Mouse (Mus musculus) liver, embryonic 14.5 days (tissue): Measurements from ENCODE around the gene Dlk1. TPM values are rescaled to one million over a fixed set of nuclear protein-coding genes. Genes with fewer than 3 reads are reported as not detected.
"Not testable (repeated sequence)": the region's sequence is repeated elsewhere in the genome, so short reads cannot be mapped to it uniquely, and the experiment has no call there.

Experiments
- ATAC-seq: fragments of 200-750 bp; cut with Nextera tagmentation; 2 replicates; pipeline ENCODE4 v1.8.0; 2017; ENCODE audit warnings: moderate number of reproducible peaks, mild to moderate bottlenecking, moderate library complexity; ENCODE audit not compliant: insufficient read depth
- DNase-seq, 3 experiments: peaks; one replicate each; pipeline ENCODE4 v3.0.0-alpha.2; 2012 to 2013; ENCODE audit warnings: low read depth in 3 of 3, low spot score in 3 of 3
- H3K27ac ChIP-seq: fragments of 300-500 bp; sonication (generic); 2 replicates; pipeline ENCODE4 v1.5.1; 2014; ENCODE audit warnings: moderate library complexity, mild to moderate bottlenecking, control low read depth, inconsistent platforms
- H3K27me3 ChIP-seq: fragments of 300-500 bp; sonication (generic); 2 replicates; pipeline ENCODE4 v1.6.1; 2014; ENCODE audit warnings: mild to moderate bottlenecking, low read length, moderate library complexity; ENCODE audit not compliant: control insufficient read depth, insufficient read depth
- H3K36me3 ChIP-seq: fragments of 300-500 bp; sonication (generic); replicated peaks from 2 replicates; pipeline ENCODE4 v1.6.1; 2014; ENCODE audit warnings: low read depth; ENCODE audit not compliant: control insufficient read depth, insufficient read depth
- H3K4me1 ChIP-seq, 2 experiments: fragments of 200-500 bp in 1 of 2; fragments of 300-500 bp in 1 of 2; sonication (generic) in 1 of 2; replicated peaks; 2 replicates each; pipeline ENCODE4 v1.6.1; 2012 to 2014; ENCODE audit warnings: antibody characterized with exemption in 1 of 2, inconsistent platforms in 1 of 2, low read length in 1 of 2; ENCODE audit not compliant: control insufficient read depth in 2 of 2, insufficient read depth in 2 of 2
- H3K4me2 ChIP-seq: fragments of 300-500 bp; sonication (generic); 2 replicates; pipeline ENCODE4 v1.6.1; 2014; ENCODE audit warnings: low read depth, mild to moderate bottlenecking, control low read depth, moderate library complexity
- H3K4me3 ChIP-seq, 2 experiments: fragments of 200-500 bp in 1 of 2; fragments of 300-500 bp in 1 of 2; sonication (generic) in 1 of 2; 2 replicates each; pipeline ENCODE4 v1.5.1; 2012 to 2014; ENCODE audit warnings: low read depth in 2 of 2, low read length in 2 of 2, mild to moderate bottlenecking in 2 of 2, control low read depth in 1 of 2, inconsistent platforms in 1 of 2, moderate library complexity in 1 of 2; ENCODE audit not compliant: insufficient read depth in 1 of 2
- H3K9ac ChIP-seq: fragments of 300-500 bp; sonication (generic); replicated peaks from 2 replicates; pipeline ENCODE4 v1.6.1; 2014; ENCODE audit warnings: mild to moderate bottlenecking, control low read depth, moderate library complexity
- H3K9me3 ChIP-seq: fragments of 300-500 bp; sonication (generic); 2 replicates; pipeline ENCODE4 v1.6.1; 2016; ENCODE audit warnings: low read length, mixed read lengths; ENCODE audit not compliant: control insufficient read depth
- CTCF ChIP-seq: IDR thresholded peaks from 2 replicates; pipeline ENCODE4 v1.5.1; 2016; ENCODE audit warnings: antibody characterized with exemption, low read depth, control low read depth
- EP300 ChIP-seq: IDR thresholded peaks from 2 replicates; pipeline ENCODE4 v1.6.1; 2016; ENCODE audit warnings: antibody characterized with exemption, low read depth
- WGBS: fragments of 180-500 bp; shearing (Covaris S2); extraction: QIAGEN DNeasy Blood & Tissue Kit; methylation state at CpG from one replicate; pipeline ENCODE4 v1.1.7; 2014; ENCODE audit not compliant: insufficient replicate concordance; 5-methylcytosine and 5-hydroxymethylcytosine counted together
- polyA plus RNA-seq, 2 experiments: library from polyadenylated mRNA; depleted of rRNA in 1 of 2; stranded (reverse) in 1 of 2; unstranded in 1 of 2; fragments of >200 nt; fragmentation: Nextera tagmentation in 1 of 2; extraction: Ambion mirVana in 1 of 2; gene quantifications; 2 replicates each; pipeline versions ENCODE4 v1.2.1 to v1.2.3; 2012 to 2014

Dlk1 gene
- polyA plus RNA-seq, 2 experiments = 327 to 1,200 TPM

- Histone ChIP-seq H3K4me2 (no peak overlapping the region), H3K27ac (no peak overlapping the region), H3K9me3 (no peaks in the 10 kb centered on the region), H3K9ac (no peak overlapping the region), H3K27me3 (no peaks in the 10 kb centered on the region), H3K4me3 (no peak overlapping the region), H3K4me1 (peaks cover 0 to 4% of the 10 kb centered on the region in 2 experiments; a peak in 2 of 4 replicates), H3K36me3 (no peaks in the 10 kb centered on the region)
- DNase-seq = no peak
- no peak for ATAC-seq
- 62% methylated on average over 9 of the region's 9 CpGs for WGBS
- TF ChIP-seq EP300 (no peak), CTCF (no peak)
Measured at GRCm38 (mm10) chr12:109474187-109474606, 21.6 kb downstream of the Dlk1 start.

- TF ChIP-seq CTCF (no peak), EP300 (no peak)
- no peak overlapping the region for H3K4me2 ChIP-seq
- H3K4me1 ChIP-seq = peaks cover 0 to 4% of the 10 kb centered on the region in 2 experiments; a peak in 2 of 4 replicates
- ATAC-seq (no peak), DNase-seq (no peak)
- no peak overlapping the region for H3K27ac ChIP-seq
- H3K4me3 ChIP-seq = no peak overlapping the region
- WGBS = 57% methylated on average over 4 of the region's 4 CpGs
- H3K9me3 ChIP-seq = no peaks in the 10 kb centered on the region
- H3K36me3 ChIP-seq = no peaks in the 10 kb centered on the region
- no peak overlapping the region for H3K9ac ChIP-seq
- H3K27me3 ChIP-seq = no peaks in the 10 kb centered on the region
Measured at GRCm38 (mm10) chr12:109475501-109475900, 22.9 kb downstream of the Dlk1 start.

- not testable (repeated sequence) for ATAC-seq, H3K4me1 ChIP-seq, H3K9me3 ChIP-seq, H3K4me3 ChIP-seq, H3K27ac ChIP-seq, H3K36me3 ChIP-seq, H3K27me3 ChIP-seq, H3K9ac ChIP-seq, DNase-seq, H3K4me2 ChIP-seq
- 30% methylated on average over 1 of the region's 1 CpGs for WGBS
Measured at GRCm38 (mm10) chr12:109486525-109486924, 33.9 kb downstream of the Dlk1 start.

- DNase-seq (no peak), ATAC-seq (no peak)
- H3K27me3 ChIP-seq = no peaks in the 10 kb centered on the region
- no peak overlapping the region for H3K4me3 ChIP-seq
- WGBS = 58% methylated on average over 3 of the region's 3 CpGs
- H3K9me3 ChIP-seq = no peaks in the 10 kb centered on the region
- peaks cover 0 to 6% of the 10 kb centered on the region in 2 experiments; a peak in 2 of 4 replicates for H3K4me1 ChIP-seq
- H3K36me3 ChIP-seq = no peaks in the 10 kb centered on the region
- H3K27ac ChIP-seq = no peak overlapping the region
- no peak for TF ChIP-seq EP300
- TF ChIP-seq CTCF = no peak
- no peak overlapping the region for H3K4me2 ChIP-seq
- no peak overlapping the region for H3K9ac ChIP-seq
Measured at GRCm38 (mm10) chr12:109491701-109492100, 39.1 kb downstream of the Dlk1 start.

GRCm38 (mm10) chr12:109493381-109493780 is 40.8 kb downstream of the Dlk1 start:
- WGBS = 75% methylated on average over 9 of the region's 9 CpGs
- ATAC-seq = no peak
- Histone ChIP-seq H3K4me3 (no peak overlapping the region), H3K36me3 (no peaks in the 10 kb centered on the region), H3K9me3 (no peaks in the 10 kb centered on the region), H3K4me1 (peaks cover 0 to 8% of the 10 kb centered on the region in 2 experiments; a peak in 2 of 4 replicates), H3K27ac (no peak overlapping the region), H3K9ac (no peak overlapping the region), H3K4me2 (no peak overlapping the region), H3K27me3 (no peaks in the 10 kb centered on the region)
- TF ChIP-seq CTCF (no peak), EP300 (no peak)
- no peak for DNase-seq
